Mouse (Mus musculus) B cell, adult 67 days (primary cell): ENCODE results near the gene Krt222. TPM values are rescaled to one million over a fixed set of nuclear protein-coding genes. Genes with fewer than 3 reads are reported as not detected.

Experiments
- total RNA-seq, 2 experiments: library from RNA; stranded (reverse); gene quantifications; 4 replicates each; pipeline ENCODE4 v1.2.4; 2023

Gene Krt222
- 1 to 10 TPM; 1.8 to 2.0 TPM for total RNA-seq

GRCm38 (mm10) chr11:99243820-99244374 lies at the start of gene Krt222:
Gene Krt222 (minus strand): TSS chr11:99244085.

DNA sequence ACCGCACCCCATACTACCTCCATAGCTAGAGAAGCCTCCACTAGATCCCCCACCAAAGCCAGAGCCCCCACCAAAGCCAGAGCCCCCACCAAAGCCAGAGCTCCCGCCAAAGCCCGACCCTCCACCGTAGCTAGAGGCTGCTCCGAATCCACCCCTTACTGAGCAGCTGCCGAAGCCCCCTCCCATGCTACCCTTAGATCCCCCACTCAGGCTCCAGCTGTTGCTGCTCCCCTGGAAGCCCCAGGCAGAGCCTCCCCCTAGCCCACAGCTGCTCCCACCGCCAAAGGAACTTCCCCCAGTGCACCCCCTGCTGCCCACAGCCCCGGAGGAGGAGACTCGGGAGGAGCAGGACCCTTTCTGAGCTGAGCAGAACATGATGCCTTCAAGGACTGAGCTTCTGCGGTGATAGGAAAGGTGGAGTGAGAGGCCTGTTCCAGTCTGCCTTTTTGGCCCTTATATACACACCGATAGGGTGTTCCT lies 41.0 kb upstream of the Krt222 start, which contains the start of gene Krt24:
Krt24 (minus strand) TSS at position 430 of the 480 bp plus-strand sequence.

GRCm38 (mm10) chr11:99230261-99231048 lies 13.4 kb downstream of the Krt222 start, which contains the start of gene Smarce1:
Gene Smarce1 (minus strand): TSS chr11:99231017.

Other genes starting within 250 kb of the Krt222 start
- 10 to 100 TPM; 16.8 to 20.2 TPM for gene Top2a, start 219.9 kb downstream of the Krt222 start, total RNA-seq
- gene Igfbp4, start 202.8 kb downstream of the Krt222 start, total RNA-seq: under 1 TPM in 1 of 2 experiments, not detected in 1; 0.38 TPM
- not detected for gene Tns4, start 154.8 kb downstream of the Krt222 start, total RNA-seq
- 100 to 1,000 TPM; 336 to 600 TPM for gene Ccr7, start 89.0 kb downstream of the Krt222 start, total RNA-seq
- gene Smarce1, start 13.1 kb downstream of the Krt222 start, total RNA-seq: 100 to 1,000 TPM; 161 to 173 TPM
- not detected for gene Krt24, start 41.2 kb upstream of the Krt222 start, total RNA-seq
- not detected for gene Krt25, start 78.9 kb upstream of the Krt222 start, total RNA-seq
- gene Krt26, start 93.9 kb upstream of the Krt222 start, total RNA-seq: not detected
- not detected for gene Krt27, start 107.0 kb upstream of the Krt222 start, total RNA-seq
- not detected for gene Krt28, start 130.8 kb upstream of the Krt222 start, total RNA-seq
- gene Krt10, start 145.3 kb upstream of the Krt222 start, total RNA-seq: 1 to 10 TPM; 1.5 to 3.2 TPM
- not detected for gene Krt12, start 178.2 kb upstream of the Krt222 start, total RNA-seq
- gene Krt20, start 194.1 kb upstream of the Krt222 start, total RNA-seq: not detected
- gene Krt23, start 249.1 kb upstream of the Krt222 start, total RNA-seq: not detected